Mouse (Mus musculus) forebrain, embryonic 11.5 days (tissue): ENCODE data around the gene Lrrc61. TPM values are rescaled to one million over a fixed set of nuclear protein-coding genes. Genes with fewer than 3 reads are reported as not detected.

Experiments
- ATAC-seq: fragments of 200-750 bp; cut with Nextera tagmentation; replicated peaks from 2 replicates; pipeline ENCODE4 v1.8.0; 2017; ENCODE audit warnings: moderate TSS enrichment; ENCODE audit not compliant: low FRiP score
- DNase-seq: peaks from one replicate; pipeline ENCODE4 v3.0.0-alpha.2; 2017; ENCODE audit warnings: low spot score
- H3K27ac ChIP-seq: fragments of 300-500 bp; sonication (generic); 2 replicates; pipeline ENCODE4 v1.5.1; 2014; ENCODE audit warnings: low read depth, low read length
- H3K27me3 ChIP-seq: fragments of 300-500 bp; sonication (generic); 2 replicates; pipeline ENCODE4 v1.6.1; 2014; ENCODE audit warnings: mild to moderate bottlenecking, low read length, mixed read lengths; ENCODE audit not compliant: control insufficient read depth, insufficient read depth
- H3K36me3 ChIP-seq: fragments of 300-500 bp; sonication (generic); 2 replicates; pipeline ENCODE4 v1.6.1; 2014; ENCODE audit warnings: mild to moderate bottlenecking, low read length, moderate library complexity, mixed read lengths; ENCODE audit not compliant: control insufficient read depth, insufficient read depth
- H3K4me1 ChIP-seq: fragments of 300-500 bp; sonication (generic); replicated peaks from 2 replicates; pipeline ENCODE4 v1.6.1; 2014; ENCODE audit warnings: low read length, mixed read lengths; ENCODE audit not compliant: control insufficient read depth, insufficient read depth
- H3K4me2 ChIP-seq: fragments of 300-500 bp; sonication (generic); 2 replicates; pipeline ENCODE4 v1.6.1; 2014; ENCODE audit warnings: low read depth, mild to moderate bottlenecking, low read length, moderate library complexity, mixed read lengths; ENCODE audit not compliant: severe bottlenecking
- H3K4me3 ChIP-seq: fragments of 300-500 bp; sonication (generic); 2 replicates; pipeline ENCODE4 v1.5.1; 2014; ENCODE audit warnings: low read depth, low read length
- H3K9ac ChIP-seq: fragments of 300-500 bp; sonication (generic); 2 replicates; pipeline ENCODE4 v1.6.1; 2014; ENCODE audit warnings: low read length
- H3K9me3 ChIP-seq: fragments of 300-500 bp; sonication (generic); 2 replicates; pipeline ENCODE4 v1.6.1; 2016; ENCODE audit warnings: low read length, mixed read lengths; ENCODE audit not compliant: control insufficient read depth
- WGBS: fragments of 180-500 bp; shearing (Covaris S2); extraction: QIAGEN DNeasy Blood & Tissue Kit; methylation state at CpG from one replicate; pipeline ENCODE4 v1.1.7; 2014; 5-methylcytosine and 5-hydroxymethylcytosine counted together
- polyA plus RNA-seq: library from polyadenylated mRNA; unstranded; fragments of >200 nt; fragmentation: Nextera tagmentation; extraction: Ambion mirVana; gene quantifications from 2 replicates; pipeline ENCODE4 v1.2.1, GENCODE M21; 2014

Gene Lrrc61
- polyA plus RNA-seq, 1 experiment from 2014 or later = 12.6 TPM

- Histone ChIP-seq H3K9ac (peak overlapping the region; percentile 81), H3K36me3 (no peaks in the 10 kb centered on the region), H3K9me3 (no peaks in the 10 kb centered on the region), H3K4me3 (peak overlapping the region; percentile 40), H3K4me1 (peaks cover 4% of the 10 kb centered on the region; the same call in 1 of the 2 replicates), H3K27ac (peak overlapping the region; percentile 92), H3K4me2 (peak overlapping the region; percentile 85), H3K27me3 (no peaks in the 10 kb centered on the region)
- WGBS = 30% methylated on average over 14 of the region's 14 CpGs
- peak; percentile 61 for DNase-seq
- peak; percentile 83 for ATAC-seq
These were observed 701 bp downstream of the Lrrc61 start for GRCm38 (mm10) chr6:48555104-48555890.

- ATAC-seq (no peak), DNase-seq (no peak)
- no peak overlapping the region for H3K9ac ChIP-seq
- no peaks in the 10 kb centered on the region for H3K36me3 ChIP-seq
- no peak overlapping the region for H3K4me2 ChIP-seq
- no peaks in the 10 kb centered on the region for H3K27me3 ChIP-seq
- H3K27ac ChIP-seq = no peak overlapping the region
- WGBS = 95% methylated on average over 3 of the region's 3 CpGs
- no peaks in the 10 kb centered on the region for H3K9me3 ChIP-seq
- no peak overlapping the region for H3K4me3 ChIP-seq
- H3K4me1 ChIP-seq = peaks cover 4% of the 10 kb centered on the region; the same call in 1 of the 2 replicates
These were observed 1.4 kb downstream of the Lrrc61 start for GRCm38 (mm10) chr6:48555956-48556355.

- H3K9ac ChIP-seq = no peak overlapping the region
- H3K4me3 ChIP-seq = no peak overlapping the region
- no peaks in the 10 kb centered on the region; the same call in 1 of the 2 replicates for H3K36me3 ChIP-seq
- no peak overlapping the region for H3K27ac ChIP-seq
- no peaks in the 10 kb centered on the region for H3K4me1 ChIP-seq
- ATAC-seq = no peak
- no peaks in the 10 kb centered on the region for H3K9me3 ChIP-seq
- no peak overlapping the region for H3K4me2 ChIP-seq
- DNase-seq = no peak
- H3K27me3 ChIP-seq = no peaks in the 10 kb centered on the region
- 96% methylated on average over 4 of the region's 4 CpGs for WGBS
These were observed 11.2 kb downstream of the Lrrc61 start for GRCm38 (mm10) chr6:48565693-48566310.

- WGBS = 79% methylated on average over 5 of the region's 5 CpGs
- no peak overlapping the region for H3K4me2 ChIP-seq
- no peak overlapping the region for H3K9ac ChIP-seq
- DNase-seq (no peak), ATAC-seq (no peak)
- no peak overlapping the region for H3K27ac ChIP-seq
- H3K27me3 ChIP-seq = no peaks in the 10 kb centered on the region
- no peak overlapping the region for H3K4me3 ChIP-seq
- no peaks in the 10 kb centered on the region; the same call in 1 of the 2 replicates for H3K36me3 ChIP-seq
- no peaks in the 10 kb centered on the region for H3K4me1 ChIP-seq
- H3K9me3 ChIP-seq = no peaks in the 10 kb centered on the region
These were observed 11.7 kb downstream of the Lrrc61 start for GRCm38 (mm10) chr6:48566312-48566711.

- no peaks in the 10 kb centered on the region; the same call in 1 of the 2 replicates for H3K36me3 ChIP-seq
- H3K27ac ChIP-seq = no peak overlapping the region
- no peak overlapping the region for H3K4me2 ChIP-seq
- no peak for DNase-seq
- no peak overlapping the region for H3K4me3 ChIP-seq
- H3K9ac ChIP-seq = no peak overlapping the region
- ATAC-seq = no peak
- H3K4me1 ChIP-seq = no peaks in the 10 kb centered on the region
- no peaks in the 10 kb centered on the region for H3K9me3 ChIP-seq
- no peaks in the 10 kb centered on the region for H3K27me3 ChIP-seq
- 93% methylated on average over 21 of the region's 21 CpGs for WGBS
These were observed 13.7 kb downstream of the Lrrc61 start for GRCm38 (mm10) chr6:48568036-48568984.

GRCm38 (mm10) chr6:48569065-48569807, 14.6 kb downstream of the Lrrc61 start:
- H3K27me3 ChIP-seq = no peaks in the 10 kb centered on the region
- 89% methylated on average over 8 of the region's 8 CpGs for WGBS
- DNase-seq = no peak

GRCm38 (mm10) chr6:48572014-48572413, 17.4 kb downstream of the Lrrc61 start:
- H3K9ac ChIP-seq = no peak overlapping the region
- H3K4me2 ChIP-seq = no peak overlapping the region
- WGBS = 91% methylated on average over 5 of the region's 5 CpGs
- no peaks in the 10 kb centered on the region for H3K27me3 ChIP-seq
- no peak overlapping the region for H3K27ac ChIP-seq
- no peak overlapping the region for H3K4me3 ChIP-seq
- ATAC-seq (no peak), DNase-seq (no peak)
- H3K9me3 ChIP-seq = no peaks in the 10 kb centered on the region
- no peaks in the 10 kb centered on the region for H3K4me1 ChIP-seq
- no peaks in the 10 kb centered on the region for H3K36me3 ChIP-seq

More at GRCm38 (mm10) chr6:48569065-48569807, 14.6 kb downstream of the Lrrc61 start:
- Histone ChIP-seq H3K9me3 (no peaks in the 10 kb centered on the region), H3K4me1 (no peaks in the 10 kb centered on the region), H3K4me2 (no peak overlapping the region), H3K9ac (no peak overlapping the region), H3K4me3 (no peak overlapping the region), H3K27ac (no peak overlapping the region), H3K36me3 (no peaks in the 10 kb centered on the region; the same call in 1 of the 2 replicates)
- ATAC-seq = no peak
